Mouse (Mus musculus) embryonic facial prominence, embryonic 14.5 days (tissue): ENCODE measurements at regions not wholly inside any gene's neighbourhood (a gene's known extent, or its start where the extent isn't known, plus 50 kb on each side); places are given as distances from the start of the nearest gene placed in this dataset.
A peak's percentile ranks its signal among the peaks of the same experiment; 100 is the strongest.

Source experiments
- ATAC-seq: fragments of 200-750 bp; cut with Nextera tagmentation; 2 replicates; pipeline ENCODE4 v1.8.0; 2017; ENCODE audit warnings: low read depth, moderate number of reproducible peaks, moderate TSS enrichment
- DNase-seq: peaks from one replicate; pipeline ENCODE4 v3.0.0-alpha.2; 2015; ENCODE audit warnings: low spot score
- H3K27ac ChIP-seq: fragments of 300-500 bp; sonication (generic); replicated peaks from 2 replicates; pipeline ENCODE4 v1.5.1; 2014; ENCODE audit warnings: low read depth, mild to moderate bottlenecking, low read length, moderate library complexity
- H3K27me3 ChIP-seq: fragments of 300-500 bp; sonication (generic); replicated peaks from 2 replicates; pipeline ENCODE4 v1.6.1; 2014; ENCODE audit warnings: low read length; ENCODE audit not compliant: control insufficient read depth, insufficient read depth
- H3K36me3 ChIP-seq: fragments of 300-500 bp; sonication (generic); 2 replicates; pipeline ENCODE4 v1.6.1; 2014; ENCODE audit warnings: low read length, mixed read lengths; ENCODE audit not compliant: control insufficient read depth, insufficient read depth
- H3K4me1 ChIP-seq: fragments of 300-500 bp; sonication (generic); 2 replicates; pipeline ENCODE4 v1.6.1; 2014; ENCODE audit warnings: antibody characterized with exemption, low read length; ENCODE audit not compliant: control insufficient read depth, insufficient read depth
- H3K4me2 ChIP-seq: fragments of 300-500 bp; sonication (generic); 2 replicates; pipeline ENCODE4 v1.6.1; 2014; ENCODE audit warnings: low read depth, mild to moderate bottlenecking, low read length, moderate library complexity, mixed read lengths
- H3K4me3 ChIP-seq: fragments of 300-500 bp; sonication (generic); 2 replicates; pipeline ENCODE4 v1.5.1; 2014; ENCODE audit warnings: low read depth, mild to moderate bottlenecking, low read length
- H3K9ac ChIP-seq: fragments of 300-500 bp; sonication (generic); 2 replicates; pipeline ENCODE4 v1.6.1; 2014; ENCODE audit warnings: low read depth, mild to moderate bottlenecking, low read length, moderate library complexity, mixed read lengths
- H3K9me3 ChIP-seq: fragments of 300-500 bp; sonication (generic); 2 replicates; pipeline ENCODE4 v1.6.1; 2016; ENCODE audit warnings: low read length; ENCODE audit not compliant: control insufficient read depth
- WGBS: fragments of 180-500 bp; shearing (Covaris S2); extraction: QIAGEN DNeasy Blood & Tissue Kit; methylation state at CpG from one replicate; pipeline ENCODE4 v1.1.7; 2014; 5-methylcytosine and 5-hydroxymethylcytosine counted together

DNA sequence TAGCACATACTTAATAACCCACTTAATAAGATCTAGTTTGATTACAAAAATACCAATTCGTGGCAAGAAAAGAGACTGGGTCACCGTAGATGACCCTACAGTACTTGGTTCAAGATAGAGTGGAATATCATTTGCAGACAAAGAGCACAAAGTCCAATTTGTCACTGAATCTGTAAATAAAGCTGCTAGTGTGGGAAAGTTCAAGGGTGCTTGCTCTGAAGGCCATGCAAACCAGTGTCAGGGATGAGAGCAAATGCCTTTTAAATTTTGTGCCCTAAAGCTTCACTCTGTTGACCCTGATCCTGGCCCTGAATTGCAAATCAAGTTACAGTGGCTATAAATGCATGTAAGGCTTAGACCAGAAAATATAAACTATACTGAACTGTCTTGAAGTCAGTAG is 113.1 kb downstream of the Cd55b start:
- ATAC-seq (no peak), DNase-seq (no peak)
- Histone ChIP-seq H3K4me2 (no peak overlapping the region), H3K36me3 (no peaks in the 10 kb centered on the region), H3K27ac (no peak overlapping the region), H3K4me1 (no peaks in the 10 kb centered on the region), H3K9me3 (no peaks in the 10 kb centered on the region), H3K9ac (no peak overlapping the region), H3K4me3 (no peak overlapping the region), H3K27me3 (no peaks in the 10 kb centered on the region)
- WGBS = 72% methylated on average over 2 of the region's 2 CpGs

DNA sequence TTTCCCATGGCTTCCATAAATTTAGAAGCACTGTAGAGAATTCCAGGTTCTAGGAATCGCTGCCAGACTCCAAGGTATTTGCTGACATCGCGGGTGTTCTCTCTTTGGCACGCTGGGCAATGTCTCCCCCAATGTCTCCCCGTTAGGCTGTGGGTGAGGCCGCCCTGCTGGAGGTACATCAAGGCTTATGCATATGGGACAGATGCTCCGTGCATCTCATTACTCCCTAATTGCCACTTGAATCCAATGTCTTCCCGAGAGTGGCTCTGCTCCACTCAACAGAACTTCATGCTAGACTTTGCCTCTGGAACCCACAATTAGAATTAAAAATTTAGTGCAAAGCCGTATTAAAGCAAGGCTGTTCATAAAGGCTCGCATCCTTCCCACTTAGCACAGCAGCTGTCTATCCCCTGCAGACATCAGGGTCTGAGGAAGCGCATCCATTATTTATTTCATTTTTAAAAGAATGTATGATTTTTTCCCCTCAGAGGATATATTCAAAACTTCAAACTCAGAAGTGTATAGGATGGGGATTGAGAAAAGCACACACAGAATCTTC is 120.9 kb downstream of the Cd55b start:
- H3K36me3 ChIP-seq = no peaks in the 10 kb centered on the region
- no peak overlapping the region for H3K27ac ChIP-seq
- WGBS = 51% methylated on average over 11 of the region's 11 CpGs
- H3K4me3 ChIP-seq = no peak overlapping the region
- H3K27me3 ChIP-seq = no peaks in the 10 kb centered on the region
- no peak overlapping the region for H3K4me2 ChIP-seq
- H3K9me3 ChIP-seq = no peaks in the 10 kb centered on the region
- DNase-seq = peak; percentile 4
- no peak overlapping the region for H3K9ac ChIP-seq
- peaks cover 3% of the 10 kb centered on the region; the same call in 1 of the 2 replicates for H3K4me1 ChIP-seq
- ATAC-seq = no peak; the same call in 1 of the 2 replicates

DNA sequence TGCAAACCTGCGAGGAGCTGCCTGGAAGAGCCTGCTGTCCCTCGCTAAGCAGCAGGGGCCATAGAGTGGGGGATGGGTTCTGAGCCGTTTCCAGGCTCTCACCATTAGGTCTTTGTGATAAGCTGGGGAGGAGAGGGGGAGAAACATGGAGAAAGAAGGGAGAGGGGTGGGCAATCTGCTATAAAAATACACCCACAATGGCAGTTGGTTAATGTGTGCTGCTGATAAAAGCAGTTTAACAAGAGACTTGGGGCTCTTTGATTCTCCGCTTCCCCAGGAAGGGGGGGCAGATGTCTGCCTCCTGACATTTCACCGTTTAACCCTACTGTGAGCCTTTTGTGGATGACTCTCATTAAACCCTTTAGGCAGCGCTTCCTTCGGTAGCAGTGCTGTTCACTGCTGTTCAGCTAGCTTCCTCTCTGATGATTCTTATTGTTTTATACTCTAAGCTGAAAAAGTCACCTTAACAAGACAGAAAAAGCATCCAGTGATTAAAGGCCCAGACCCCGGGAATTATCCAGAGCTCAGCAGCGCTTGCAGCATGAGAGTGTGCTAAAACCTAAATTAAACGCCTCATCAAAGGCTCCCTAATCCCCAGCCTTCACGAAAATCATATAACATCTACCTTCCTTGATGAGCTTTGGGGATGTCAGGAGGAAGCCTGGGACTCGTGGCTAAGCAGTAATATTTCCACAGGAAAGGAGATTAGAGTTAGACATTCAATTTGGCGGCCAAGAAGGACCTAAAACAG is 122.6 kb downstream of the Cd55b start:
- 9% methylated on average over 13 of the region's 13 CpGs for WGBS
- Histone ChIP-seq H3K9me3 (no peaks in the 10 kb centered on the region), H3K27me3 (no peaks in the 10 kb centered on the region), H3K4me2 (peak overlapping the region; percentile 42), H3K9ac (no peak overlapping the region), H3K4me1 (peaks cover 3% of the 10 kb centered on the region; the same call in 1 of the 2 replicates), H3K27ac (no peak overlapping the region), H3K36me3 (no peaks in the 10 kb centered on the region), H3K4me3 (peak overlapping the region; percentile 1; the same call in 1 of the 2 replicates)
- ATAC-seq = peak; percentile 74; the same call in 1 of the 2 replicates
- peak; percentile 63 for DNase-seq

DNA sequence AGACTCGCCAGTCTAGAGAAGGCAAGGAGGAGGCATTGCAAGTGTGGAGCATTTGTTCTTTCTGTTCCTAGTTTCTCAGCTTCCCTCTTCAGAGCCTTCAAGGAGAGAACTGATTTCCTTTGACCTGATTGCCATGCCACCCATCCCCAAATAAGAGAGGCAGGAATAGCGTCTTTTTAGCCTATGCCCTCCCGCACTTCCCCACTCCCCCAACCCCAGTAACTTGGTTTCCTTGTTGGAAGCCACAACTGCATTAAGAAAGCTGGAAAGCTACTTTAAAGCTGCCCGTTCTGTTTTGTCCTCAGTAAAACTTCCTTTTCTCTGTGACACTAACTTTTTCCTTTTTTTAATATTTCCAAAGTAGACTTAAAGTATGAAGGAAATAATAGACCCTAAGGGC is 123.2 kb downstream of the Cd55b start:
- DNase-seq (no peak), ATAC-seq (no peak)
- peaks cover 3% of the 10 kb centered on the region; the same call in 1 of the 2 replicates for H3K4me1 ChIP-seq
- 17% methylated on average over 4 of the region's 4 CpGs for WGBS
- H3K27me3 ChIP-seq = no peaks in the 10 kb centered on the region
- no peaks in the 10 kb centered on the region for H3K9me3 ChIP-seq
- H3K4me2 ChIP-seq = peak overlapping the region; percentile 42; the same call in 1 of the 2 replicates
- peak overlapping the region; percentile 1; the same call in 1 of the 2 replicates for H3K4me3 ChIP-seq
- no peak overlapping the region for H3K27ac ChIP-seq
- H3K9ac ChIP-seq = no peak overlapping the region
- no peaks in the 10 kb centered on the region for H3K36me3 ChIP-seq

DNA sequence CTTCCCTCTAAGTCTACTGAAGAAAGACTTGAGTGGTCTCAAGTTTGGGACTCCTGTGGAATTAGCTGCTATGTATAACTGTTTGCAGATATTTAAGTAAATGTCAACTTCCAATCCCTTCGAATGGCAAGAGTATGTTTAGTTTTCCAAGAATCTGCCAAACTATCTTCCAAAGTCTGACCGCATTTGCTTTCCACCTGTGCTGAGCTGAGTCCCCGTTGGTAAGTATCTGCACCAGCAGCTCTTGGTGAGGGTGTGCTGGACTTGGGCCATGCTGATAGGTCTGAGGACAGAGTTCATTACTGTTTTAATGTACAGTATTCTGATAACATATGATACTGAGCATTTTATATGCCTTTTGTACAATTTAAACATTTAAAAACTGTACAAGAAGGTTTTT is 123.7 kb downstream of the Cd55b start:
- H3K36me3 ChIP-seq = no peaks in the 10 kb centered on the region
- DNase-seq (no peak), ATAC-seq (no peak)
- no peak overlapping the region for H3K27ac ChIP-seq
- 49% methylated on average over 3 of the region's 3 CpGs for WGBS
- H3K4me3 ChIP-seq = no peak overlapping the region
- no peaks in the 10 kb centered on the region for H3K27me3 ChIP-seq
- no peak overlapping the region for H3K9ac ChIP-seq
- peaks cover 3% of the 10 kb centered on the region; the same call in 1 of the 2 replicates for H3K4me1 ChIP-seq
- no peak overlapping the region for H3K4me2 ChIP-seq
- H3K9me3 ChIP-seq = no peaks in the 10 kb centered on the region

DNA sequence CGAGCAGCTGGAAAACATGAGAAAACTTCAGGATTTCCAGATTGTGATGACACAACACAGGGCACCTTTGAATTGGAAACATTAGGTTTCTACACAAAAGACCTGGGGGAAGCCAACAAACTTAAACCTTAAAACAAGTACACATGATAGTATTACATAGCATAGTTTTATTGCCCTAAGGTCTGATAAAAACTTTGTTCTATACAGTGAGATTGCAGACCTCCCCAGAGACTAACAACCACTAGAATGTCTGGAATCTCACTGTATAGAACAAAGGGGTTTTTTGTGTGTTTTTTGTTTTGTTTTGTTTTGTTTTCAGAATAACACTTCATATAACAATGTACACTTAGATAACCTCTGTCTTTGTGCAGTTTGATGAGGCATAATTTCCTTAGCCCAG is 124.2 kb downstream of the Cd55b start:
- 74% methylated on average over 1 of the region's 1 CpGs for WGBS
- Histone ChIP-seq H3K36me3 (no peaks in the 10 kb centered on the region), H3K9me3 (no peaks in the 10 kb centered on the region), H3K4me1 (peaks cover 3% of the 10 kb centered on the region; the same call in 1 of the 2 replicates), H3K4me2 (no peak overlapping the region), H3K27ac (no peak overlapping the region), H3K4me3 (no peak overlapping the region), H3K9ac (no peak overlapping the region), H3K27me3 (no peaks in the 10 kb centered on the region)
- DNase-seq (no peak), ATAC-seq (no peak)

DNA sequence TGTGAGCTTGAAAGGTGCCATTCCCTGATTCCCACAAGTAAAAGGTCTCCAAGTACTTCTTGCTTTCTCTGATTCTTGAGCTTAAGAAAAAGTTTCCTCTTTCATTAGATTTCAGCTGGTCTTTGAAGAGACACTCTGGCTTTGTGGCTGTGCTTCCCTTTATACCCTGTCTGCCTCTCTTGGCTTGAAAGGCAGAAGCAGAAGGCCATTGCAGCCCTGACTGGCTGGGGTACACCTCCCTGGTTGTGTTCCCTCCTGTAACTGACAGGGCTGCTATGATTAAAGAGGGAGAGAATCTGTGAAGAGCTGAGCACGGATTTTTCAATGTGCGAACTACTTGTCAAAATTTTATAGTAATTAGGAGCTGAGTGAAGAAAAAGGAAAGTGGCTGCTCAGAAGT is 125.3 kb downstream of the Cd55b start:
- no peak overlapping the region for H3K4me2 ChIP-seq
- ATAC-seq = no peak

DNA sequence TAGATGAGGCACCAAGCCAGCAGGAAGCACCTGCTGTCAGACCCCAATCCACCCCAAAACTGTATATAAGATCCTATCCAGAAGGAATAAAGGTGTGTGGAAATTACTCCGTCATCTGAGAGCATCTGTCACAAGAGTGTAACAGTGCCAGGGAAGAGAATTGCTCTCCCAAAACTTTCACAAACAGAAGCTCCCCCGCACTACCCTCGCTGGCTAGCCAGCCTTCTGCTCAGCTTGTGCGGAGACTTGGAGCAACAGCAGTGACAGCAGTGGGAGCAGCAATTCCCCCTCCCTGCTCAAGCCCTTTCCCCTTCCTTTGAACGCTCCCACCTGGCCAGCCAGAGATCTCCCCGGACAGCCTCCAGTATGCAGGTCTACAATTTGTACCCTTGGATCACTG is 136.9 kb downstream of the Cd55b start:
- WGBS = 77% methylated on average over 6 of the region's 6 CpGs

More for the DNA sequence above, 125.3 kb downstream of the Cd55b start:
- Histone ChIP-seq H3K36me3 (no peaks in the 10 kb centered on the region), H3K9ac (no peak overlapping the region), H3K4me1 (peaks cover 3% of the 10 kb centered on the region; the same call in 1 of the 2 replicates), H3K27me3 (no peaks in the 10 kb centered on the region), H3K27ac (no peak overlapping the region), H3K4me3 (no peak overlapping the region), H3K9me3 (no peaks in the 10 kb centered on the region)
- DNase-seq = no peak
- 62% methylated on average over 2 of the region's 2 CpGs for WGBS

More for the DNA sequence above, 136.9 kb downstream of the Cd55b start:
- H3K9ac ChIP-seq = no peak overlapping the region
- no peak overlapping the region for H3K4me2 ChIP-seq
- H3K9me3 ChIP-seq = no peaks in the 10 kb centered on the region
- no peak overlapping the region for H3K4me3 ChIP-seq
- no peaks in the 10 kb centered on the region for H3K36me3 ChIP-seq
- no peak overlapping the region for H3K27ac ChIP-seq
- no peak for DNase-seq
- H3K27me3 ChIP-seq = no peaks in the 10 kb centered on the region
- no peaks in the 10 kb centered on the region for H3K4me1 ChIP-seq
- ATAC-seq = no peak
